Mouse (Mus musculus) myocyte (in vitro differentiated cells): Measurements from ENCODE around the gene Raph1. TPM values are rescaled to one million over a fixed set of nuclear protein-coding genes. Genes with fewer than 3 reads are reported as not detected.

ENCODE experiments used
- H3K27me3 ChIP-seq: one replicate; pipeline ENCODE4 v1.6.1; 2011; ENCODE audit not compliant: control insufficient read depth, insufficient read depth, insufficient read length
- H3K36me3 ChIP-seq: one replicate; pipeline ENCODE4 v1.6.1; 2011; ENCODE audit not compliant: control insufficient read depth, insufficient read depth
- H3K4me2 ChIP-seq: one replicate; pipeline ENCODE4 v1.6.1; 2011; ENCODE audit warnings: low read depth, control low read depth
- H3K4me3 ChIP-seq: one replicate; pipeline ENCODE4 v1.5.1; 2011; ENCODE audit warnings: mild to moderate bottlenecking, control low read depth, moderate library complexity
- H3K79me2 ChIP-seq: one replicate; pipeline ENCODE4 v1.6.1; 2011; ENCODE audit not compliant: control insufficient read depth, insufficient read depth
- H3ac ChIP-seq: one replicate; pipeline ENCODE4 v1.6.1; 2011; ENCODE audit not compliant: control insufficient read depth, insufficient read length
- CEBPB ChIP-seq: IDR thresholded peaks from 2 replicates; pipeline ENCODE4 v1.6.1; 2011; ENCODE audit warnings: mild to moderate bottlenecking, moderate library complexity; ENCODE audit not compliant: poor library complexity, insufficient read depth, severe bottlenecking
- E2F4 ChIP-seq: IDR thresholded peaks from one replicate; pipeline ENCODE4 v1.6.1; 2011; ENCODE audit warnings: mild to moderate bottlenecking, control low read depth, moderate library complexity; ENCODE audit not compliant: insufficient read depth
- MAX ChIP-seq: IDR thresholded peaks from one replicate; pipeline ENCODE4 v1.6.1; 2011; ENCODE audit warnings: low read depth, mild to moderate bottlenecking, control low read depth
- MYOD1 ChIP-seq, 3 experiments: IDR thresholded peaks; one replicate each; pipeline ENCODE4 v1.6.1; 2011; ENCODE audit warnings: control low read depth in 2 of 3, low read depth in 2 of 3, mild to moderate bottlenecking in 2 of 3, moderate library complexity in 1 of 3; ENCODE audit not compliant: insufficient read length in 2 of 3, control insufficient read depth in 1 of 3
- MYOG ChIP-seq, 3 experiments: IDR thresholded peaks; one replicate each; pipeline ENCODE4 v1.6.1; 2011; ENCODE audit warnings: control low read depth in 2 of 3, low read depth in 2 of 3, mild to moderate bottlenecking in 2 of 3; ENCODE audit not compliant: insufficient read length in 2 of 3, control insufficient read depth in 1 of 3, insufficient read depth in 1 of 3
- POLR2A ChIP-seq: IDR thresholded peaks from one replicate; pipeline ENCODE4 v1.6.1; 2011; ENCODE audit warnings: low read depth, mild to moderate bottlenecking, control low read depth, moderate library complexity; ENCODE audit not compliant: insufficient read length
- POLR2AphosphoS2 ChIP-seq: IDR thresholded peaks from one replicate; pipeline ENCODE4 v1.6.1; 2011; ENCODE audit warnings: low read depth, control low read depth; ENCODE audit not compliant: insufficient read length
- REST ChIP-seq: IDR thresholded peaks from one replicate; pipeline ENCODE4 v1.6.1; 2011; ENCODE audit warnings: mild to moderate bottlenecking, control low read depth, moderate library complexity; ENCODE audit not compliant: insufficient read depth, insufficient read length
- SRF ChIP-seq: IDR thresholded peaks from one replicate; pipeline ENCODE4 v1.6.1; 2011; ENCODE audit warnings: low read depth; ENCODE audit not compliant: control insufficient read depth, insufficient read length
- TCF12 ChIP-seq: IDR thresholded peaks from one replicate; pipeline ENCODE4 v1.6.1; 2011; ENCODE audit warnings: mild to moderate bottlenecking, control low read depth; ENCODE audit not compliant: poor library complexity, insufficient read depth, severe bottlenecking
- TCF3 ChIP-seq: IDR thresholded peaks from one replicate; pipeline ENCODE4 v1.6.1; 2011; ENCODE audit warnings: low read depth, control low read depth; ENCODE audit not compliant: insufficient read length
- USF1 ChIP-seq: IDR thresholded peaks from one replicate; pipeline ENCODE4 v1.6.1; 2011; ENCODE audit warnings: low read depth, mild to moderate bottlenecking, control low read depth, moderate library complexity
- polyA plus RNA-seq: library from polyadenylated mRNA; unstranded; fragments of >200 nt; fragmentation: generic; extraction: Trizol; gene quantifications from one replicate; pipeline ENCODE4 v1.2.1, GENCODE M21; 2012; ENCODE audit warnings: missing spikeins

The Raph1 gene
- polyA plus RNA-seq, 1 experiment = 7.4 TPM

DNA sequence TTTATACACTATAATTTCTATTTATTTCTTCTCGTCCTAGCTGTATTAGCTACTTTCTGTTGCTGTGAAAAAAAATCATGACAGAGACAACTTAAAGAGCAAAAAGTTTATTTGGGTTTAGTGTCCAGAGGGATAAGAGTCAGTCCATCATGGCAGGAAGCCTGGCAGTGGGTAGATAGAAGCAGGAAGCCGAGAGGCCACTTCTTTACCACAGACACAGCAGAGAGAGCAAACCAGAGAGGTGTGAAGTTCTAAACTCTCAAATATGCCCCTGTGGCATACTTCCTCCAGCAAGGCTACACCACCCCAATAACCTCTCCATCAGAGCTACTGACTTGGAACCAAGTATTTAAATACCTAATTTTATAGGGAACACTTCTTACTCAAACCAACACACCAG lies 36.3 kb downstream of the Raph1 start:
- Histone ChIP-seq H3ac (no peak overlapping the region), H3K4me3 (no peak overlapping the region), H3K27me3 (no peaks in the 10 kb centered on the region), H3K36me3 (peaks cover 53% of the 10 kb centered on the region), H3K79me2 (peaks cover 19% of the 10 kb centered on the region), H3K4me2 (no peak overlapping the region)
- TF ChIP-seq REST (no peak), CEBPB (no peak), MAX (no peak), MYOG (IDR thresholded peaks at IDR 0.05; ENCODE audit: control insufficient read depth in 1 of 3, insufficient read depth in 1 of 3, insufficient read length in 2 of 3, low read depth in 2 of 3) (no peak), TCF12 (no peak), TCF3 (no peak), SRF (no peak), POLR2AphosphoS2 (no peak), MYOD1 (IDR thresholded peaks at IDR 0.05; ENCODE audit: control insufficient read depth in 1 of 3, insufficient read length in 2 of 3, low read depth in 2 of 3) (no peak), E2F4 (no peak), USF1 (no peak), POLR2A (no peak)

DNA sequence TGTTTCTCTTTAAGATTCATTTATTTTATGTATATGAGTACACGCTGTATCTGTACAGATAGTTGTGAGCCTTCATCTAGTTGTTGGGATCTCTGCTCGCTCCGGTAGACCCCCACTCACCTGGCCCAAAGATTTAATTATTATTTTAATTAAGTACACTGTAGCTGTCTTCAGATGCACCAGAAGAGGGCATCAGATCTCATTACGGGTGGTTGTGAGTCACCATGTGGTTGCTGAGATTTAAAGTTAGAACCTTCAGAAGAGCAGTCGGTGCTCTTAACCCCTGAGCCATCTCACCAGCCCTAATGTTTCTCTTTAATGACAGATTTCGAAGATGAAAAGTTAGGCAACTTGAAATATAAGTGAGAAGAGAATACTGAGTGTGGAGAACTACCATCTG lies 36.8 kb downstream of the Raph1 start:
- Histone ChIP-seq H3K36me3 (peaks cover 57% of the 10 kb centered on the region), H3K79me2 (peaks cover 14% of the 10 kb centered on the region), H3K4me2 (no peak overlapping the region), H3K27me3 (no peaks in the 10 kb centered on the region), H3ac (no peak overlapping the region), H3K4me3 (no peak overlapping the region)
- TF ChIP-seq POLR2AphosphoS2 (no peak), USF1 (no peak), POLR2A (no peak), TCF3 (no peak), CEBPB (no peak), MYOG (IDR thresholded peaks at IDR 0.05; ENCODE audit: control insufficient read depth in 1 of 3, insufficient read depth in 1 of 3, insufficient read length in 2 of 3, low read depth in 2 of 3) (no peak), SRF (no peak), E2F4 (no peak), REST (no peak), MAX (no peak), MYOD1 (IDR thresholded peaks at IDR 0.05; ENCODE audit: control insufficient read depth in 1 of 3, insufficient read length in 2 of 3, low read depth in 2 of 3) (no peak), TCF12 (no peak)

DNA sequence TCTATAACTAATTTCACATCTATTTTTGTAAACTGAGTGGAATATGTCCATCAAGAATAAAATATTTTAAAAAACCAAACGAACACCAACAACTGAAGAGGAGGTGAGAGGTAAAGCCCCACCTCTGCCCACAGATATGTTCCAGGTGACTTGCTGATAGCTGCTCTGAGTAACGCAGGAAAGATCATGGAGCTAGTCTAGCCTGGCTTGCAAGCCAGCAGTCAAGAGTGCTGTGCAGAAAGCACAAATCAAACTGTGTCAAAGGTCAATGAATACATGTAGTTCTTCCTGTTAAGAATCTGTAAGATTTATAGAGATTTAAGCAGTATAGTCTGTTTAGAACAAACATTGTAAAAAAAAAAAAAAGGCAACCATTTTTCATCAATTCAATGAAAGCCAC lies 56.3 kb downstream of the Raph1 start:
- H3K4me2 ChIP-seq = no peak overlapping the region

DNA sequence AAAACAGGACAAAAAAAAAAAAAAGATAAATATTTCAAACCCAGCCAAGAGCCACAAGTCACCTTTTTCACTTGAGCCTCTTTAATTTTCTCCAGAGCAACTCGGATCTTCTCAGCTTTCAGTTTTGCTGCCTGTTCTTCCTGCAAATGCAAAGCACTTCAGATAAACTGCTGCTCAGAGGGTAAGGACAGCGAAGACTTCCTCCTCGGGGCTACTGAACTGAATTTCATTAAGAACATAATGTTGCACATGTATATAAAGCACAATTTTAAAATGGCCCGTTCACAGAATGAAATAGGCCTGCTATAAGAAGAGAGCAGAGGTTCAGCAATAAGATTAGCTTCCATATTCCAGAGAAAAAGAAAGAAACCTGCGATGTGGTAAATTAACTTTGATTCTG lies 63.4 kb downstream of the Raph1 start:
- Histone ChIP-seq H3K4me2 (no peak overlapping the region), H3K79me2 (no peaks in the 10 kb centered on the region), H3K36me3 (peaks cover 30% of the 10 kb centered on the region), H3ac (no peak overlapping the region), H3K4me3 (no peak overlapping the region), H3K27me3 (no peaks in the 10 kb centered on the region)
- TF ChIP-seq MYOG (IDR thresholded peaks at IDR 0.05; ENCODE audit: control insufficient read depth in 1 of 3, insufficient read depth in 1 of 3, insufficient read length in 2 of 3, low read depth in 2 of 3) (no peak), USF1 (no peak), MAX (no peak), E2F4 (no peak), TCF3 (no peak), MYOD1 (IDR thresholded peaks at IDR 0.05; ENCODE audit: control insufficient read depth in 1 of 3, insufficient read length in 2 of 3, low read depth in 2 of 3) (no peak), CEBPB (no peak), TCF12 (no peak), POLR2AphosphoS2 (no peak), REST (no peak), SRF (no peak), POLR2A (no peak)

More for the DNA sequence above, 56.3 kb downstream of the Raph1 start:
- Histone ChIP-seq H3ac (no peak overlapping the region), H3K4me3 (no peak overlapping the region), H3K36me3 (peaks cover 14% of the 10 kb centered on the region), H3K79me2 (no peaks in the 10 kb centered on the region), H3K27me3 (no peaks in the 10 kb centered on the region)
- TF ChIP-seq POLR2AphosphoS2 (no peak), SRF (no peak), MAX (no peak), MYOG (IDR thresholded peaks at IDR 0.05; ENCODE audit: control insufficient read depth in 1 of 3, insufficient read depth in 1 of 3, insufficient read length in 2 of 3, low read depth in 2 of 3) (no peak), MYOD1 (IDR thresholded peaks at IDR 0.05; ENCODE audit: control insufficient read depth in 1 of 3, insufficient read length in 2 of 3, low read depth in 2 of 3) (no peak), E2F4 (no peak), USF1 (no peak), REST (no peak), POLR2A (no peak), CEBPB (no peak), TCF3 (no peak), TCF12 (no peak)

- Histone ChIP-seq H3K36me3 (peaks cover 64% of the 10 kb centered on the region), H3ac (no peak overlapping the region), H3K4me3 (no peak overlapping the region), H3K27me3 (no peaks in the 10 kb centered on the region), H3K4me2 (no peak overlapping the region), H3K79me2 (no peaks in the 10 kb centered on the region)
- TF ChIP-seq CEBPB = no peak
- TF ChIP-seq MAX = no peak
- no peak for TF ChIP-seq MYOD1 (IDR thresholded peaks at IDR 0.05; ENCODE audit: control insufficient read depth in 1 of 3, insufficient read length in 2 of 3, low read depth in 2 of 3)
- TF ChIP-seq POLR2AphosphoS2 = no peak
- no peak for TF ChIP-seq POLR2A
- TF ChIP-seq MYOG (IDR thresholded peaks at IDR 0.05; ENCODE audit: control insufficient read depth in 1 of 3, insufficient read depth in 1 of 3, insufficient read length in 2 of 3, low read depth in 2 of 3) = no peak
- no peak for TF ChIP-seq TCF12
- no peak for TF ChIP-seq SRF
- no peak for TF ChIP-seq TCF3
- no peak for TF ChIP-seq REST
- TF ChIP-seq E2F4 = no peak
- TF ChIP-seq USF1 = no peak
Measured at GRCm38 (mm10) chr1:60493421-60493820, 73.5 kb downstream of the Raph1 start.
